Mouse (Mus musculus): Measurements from ENCODE around the gene Vmn1r1. TPM values are rescaled to one million over a fixed set of nuclear protein-coding genes. Genes with fewer than 3 reads are reported as not detected.

Gene Vmn1r1
- total RNA-seq (2012; rRNA removed) (not detected in 2 replicates), total RNA-seq (2014; rRNA removed) (not detected in 2 replicates), polyA plus RNA-seq (2012; ENCODE audit: insufficient read length, low read depth) (not detected in 2 replicates)

- H3K79me2 ChIP-seq (replicated peaks; ENCODE audit: control insufficient read depth, extremely low read depth, insufficient read depth, poor library complexity, severe bottlenecking): no peaks in the 10 kb centered on the region
- peaks cover 2% of the 10 kb centered on the region for H3K9me3 ChIP-seq (replicated peaks; ENCODE audit: low read length)
- H3K4me1 ChIP-seq (ENCODE audit: control insufficient read depth in 1 of 2, insufficient read depth in 2 of 2): no peaks in the 10 kb centered on the region
- H3K36me3 ChIP-seq (replicated peaks in 1 of 2; ENCODE audit: control insufficient read depth in 1 of 2, insufficient read depth in 1 of 2, low read length in 1 of 2): no peaks in the 10 kb centered on the region
- TF ChIP-seq BHLHE40 (IDR thresholded peaks at IDR 0.05; ENCODE audit: low read depth, low read length): no peak
- no peak for TF ChIP-seq UBTF (IDR thresholded peaks at IDR 0.05; ENCODE audit: low read depth, low read length)
- no peak for TF ChIP-seq SIN3A (IDR thresholded peaks at IDR 0.05; ENCODE audit: low read length)
- TF ChIP-seq JUND (conservative IDR thresholded peaks at IDR 0.05; ENCODE audit: low read depth, low read length): no peak
- no peak for TF ChIP-seq KAT2A (IDR thresholded peaks at IDR 0.05; ENCODE audit: insufficient replicate concordance, low read length)
- TF ChIP-seq USF1 (IDR thresholded peaks at IDR 0.05; ENCODE audit: low read depth, low read length): no peak
- TF ChIP-seq MAX (IDR thresholded peaks at IDR 0.05; ENCODE audit: low read length): no peak
- TF ChIP-seq POLR2AphosphoS2 (IDR thresholded peaks at IDR 0.05; ENCODE audit: low read depth, low read length): no peak
- no peak for TF ChIP-seq POLR2A (IDR thresholded peaks at IDR 0.05; ENCODE audit: low read depth, low read length)
- TF ChIP-seq MAZ (IDR thresholded peaks at IDR 0.05; ENCODE audit: low read depth, low read length): no peak
- TF ChIP-seq CTCF (conservative IDR thresholded peaks at IDR 0.05 in 1 of 2, IDR thresholded peaks at IDR 0.05 in 1 of 2; ENCODE audit: low read depth in 2 of 2, low read length in 2 of 2): no peak
- no peak for TF ChIP-seq MXI1 (IDR thresholded peaks at IDR 0.05; ENCODE audit: low read depth, low read length)
- no peak for TF ChIP-seq CHD2 (IDR thresholded peaks at IDR 0.05; ENCODE audit: low read length)
- TF ChIP-seq RAD21 (IDR thresholded peaks at IDR 0.05; ENCODE audit: low read depth, low read length): no peak
- TF ChIP-seq NRF1 (IDR thresholded peaks at IDR 0.05; ENCODE audit: low read depth, low read length): no peak
- no peak for TF ChIP-seq ZKSCAN1 (IDR thresholded peaks at IDR 0.05; ENCODE audit: borderline replicate concordance, low read depth, low read length)
- no peak for TF ChIP-seq ELF1 (IDR thresholded peaks at IDR 0.05; ENCODE audit: low read depth, low read length)
- H3K27me3 ChIP-seq (replicated peaks): peaks cover 11% of the 10 kb centered on the region
- no peak within 1 kb of the TSS for H3K9ac ChIP-seq (ENCODE audit: insufficient read depth, low read depth)
- no peak within 1 kb of the TSS for H3K27ac ChIP-seq (ENCODE audit: insufficient read depth, low read depth)
- no peak for DNase-seq (ENCODE audit: extremely low read depth)
- dilution Hi-C loops (cut with MboI; ENCODE audit: extremely low pct_ligation_motif_present, extremely low pct_unique_long_range_greater_than_20kb, low sequenced_read_pairs) (no loop called here), in situ Hi-C loops (cut with MboI; ENCODE audit: low pct_ligation_motif_present, low pct_unique_long_range_greater_than_20kb, low sequenced_read_pairs) (no loop called here)
- H3K4me3 ChIP-seq (replicated peaks in 1 of 3; ENCODE audit: low read depth in 2 of 3, low read length in 2 of 3, poor library complexity in 1 of 3): no peak within 1 kb of the TSS
- no peak within 1 kb of the TSS for H3K4me2 ChIP-seq (ENCODE audit: insufficient read depth, low read depth, poor library complexity, severe bottlenecking)
Observed at GRCm38 (mm10) chr1:182164386-182164785, at the start of gene Vmn1r1. Gene Vmn1r1 (minus strand): TSS chr1:182164486.

GRCm38 (mm10) chr1:182210322-182210721 is 46.0 kb upstream of the Vmn1r1 start:
- dilution Hi-C loops (cut with MboI; ENCODE audit: extremely low pct_ligation_motif_present, extremely low pct_unique_long_range_greater_than_20kb, low sequenced_read_pairs): no loop called here
- no peaks in the 10 kb centered on the region for H3K27me3 ChIP-seq (replicated peaks)
- H3K36me3 ChIP-seq (replicated peaks in 1 of 2; ENCODE audit: control insufficient read depth in 1 of 2, insufficient read depth in 1 of 2, low read length in 1 of 2): no peaks in the 10 kb centered on the region
- no peak overlapping the region for H3K4me2 ChIP-seq (ENCODE audit: insufficient read depth, low read depth, poor library complexity, severe bottlenecking)
- H3K9ac ChIP-seq (ENCODE audit: insufficient read depth, low read depth): no peak overlapping the region
- no peaks in the 10 kb centered on the region for H3K4me1 ChIP-seq (ENCODE audit: control insufficient read depth in 1 of 2, insufficient read depth in 2 of 2)
- H3K9me3 ChIP-seq (replicated peaks; ENCODE audit: low read length): no peaks in the 10 kb centered on the region
- in situ Hi-C loops (cut with MboI; ENCODE audit: low pct_ligation_motif_present, low pct_unique_long_range_greater_than_20kb, low sequenced_read_pairs): no loop called here
- no peak overlapping the region for H3K4me3 ChIP-seq (replicated peaks in 1 of 3; ENCODE audit: low read depth in 2 of 3, low read length in 2 of 3, poor library complexity in 1 of 3)
- no peak overlapping the region for H3K27ac ChIP-seq (ENCODE audit: insufficient read depth, low read depth)
- TF ChIP-seq RCOR1 (conservative IDR thresholded peaks at IDR 0.05; ENCODE audit: low read depth, low read length): no peak
- TF ChIP-seq JUN (IDR thresholded peaks at IDR 0.05; ENCODE audit: insufficient read depth, low read depth, low read length): no peak
- TF ChIP-seq CHD1 (IDR thresholded peaks at IDR 0.05; ENCODE audit: low read depth, low read length): no peak
- no peak for TF ChIP-seq ZKSCAN1 (IDR thresholded peaks at IDR 0.05; ENCODE audit: borderline replicate concordance, low read depth, low read length)
- no peak for TF ChIP-seq MAZ (IDR thresholded peaks at IDR 0.05; ENCODE audit: low read depth, low read length)
- TF ChIP-seq MEF2A (IDR thresholded peaks at IDR 0.05; ENCODE audit: borderline replicate concordance, low read depth, low read length): no peak
- no peak for TF ChIP-seq MXI1 (IDR thresholded peaks at IDR 0.05; ENCODE audit: low read depth, low read length)
- TF ChIP-seq CTCF (conservative IDR thresholded peaks at IDR 0.05 in 1 of 2, IDR thresholded peaks at IDR 0.05 in 1 of 2; ENCODE audit: low read depth in 2 of 2, low read length in 2 of 2): no peak
- no peak for TF ChIP-seq CHD2 (IDR thresholded peaks at IDR 0.05; ENCODE audit: low read length)
- TF ChIP-seq UBTF (IDR thresholded peaks at IDR 0.05; ENCODE audit: low read depth, low read length): no peak
- no peak for TF ChIP-seq GABPA (IDR thresholded peaks at IDR 0.05; ENCODE audit: insufficient replicate concordance, low read depth, low read length)
- DNase-seq (ENCODE audit: extremely low read depth): no peak
- no peaks in the 10 kb centered on the region for H3K79me2 ChIP-seq (replicated peaks; ENCODE audit: control insufficient read depth, extremely low read depth, insufficient read depth, poor library complexity, severe bottlenecking)

Measured in CH12.LX (cell line).